Mouse (Mus musculus) heart, embryonic 13.5 days (tissue): Measurements from ENCODE around the gene Usp27x. TPM values are rescaled to one million over a fixed set of nuclear protein-coding genes. Genes with fewer than 3 reads are reported as not detected.

ENCODE experiments used
- ATAC-seq: fragments of 200-750 bp; cut with Nextera tagmentation; 2 replicates; pipeline ENCODE4 v1.8.0; 2017; ENCODE audit warnings: moderate TSS enrichment; ENCODE audit not compliant: insufficient number of reproducible peaks, low FRiP score, low TSS enrichment; ENCODE audit errors: extremely low read depth
- H3K27ac ChIP-seq: fragments of 300-500 bp; sonication (generic); replicated peaks from 2 replicates; pipeline ENCODE4 v1.5.1; 2015; ENCODE audit warnings: moderate library complexity, mild to moderate bottlenecking, inconsistent platforms
- H3K27me3 ChIP-seq: fragments of 300-500 bp; sonication (generic); replicated peaks from 2 replicates; pipeline ENCODE4 v1.6.1; 2015; ENCODE audit warnings: mild to moderate bottlenecking, inconsistent platforms
- H3K36me3 ChIP-seq: fragments of 300-500 bp; sonication (generic); 2 replicates; pipeline ENCODE4 v1.6.1; 2015; ENCODE audit warnings: mild to moderate bottlenecking, inconsistent platforms
- H3K4me1 ChIP-seq: fragments of 300-500 bp; sonication (generic); 2 replicates; pipeline ENCODE4 v1.6.1; 2015; ENCODE audit warnings: inconsistent platforms
- H3K4me2 ChIP-seq: fragments of 300-500 bp; sonication (generic); 2 replicates; pipeline ENCODE4 v1.6.1; 2015; ENCODE audit warnings: inconsistent platforms, mild to moderate bottlenecking, moderate library complexity
- H3K4me3 ChIP-seq: fragments of 300-500 bp; sonication (generic); 2 replicates; pipeline ENCODE4 v1.5.1; 2015; ENCODE audit warnings: moderate library complexity, mild to moderate bottlenecking, inconsistent platforms
- H3K9ac ChIP-seq: fragments of 300-500 bp; sonication (generic); 2 replicates; pipeline ENCODE4 v1.6.1; 2015; ENCODE audit warnings: inconsistent platforms, mild to moderate bottlenecking, moderate library complexity
- H3K9me3 ChIP-seq: fragments of 300-500 bp; sonication (generic); 2 replicates; pipeline ENCODE4 v1.6.1; 2016; ENCODE audit warnings: inconsistent platforms
- WGBS: fragments of 180-500 bp; shearing (Covaris S2); methylation state at CpG from one replicate; pipeline ENCODE4 v1.1.7; 2015; ENCODE audit warnings: mixed read lengths; 5-methylcytosine and 5-hydroxymethylcytosine counted together
- polyA plus RNA-seq: library from polyadenylated mRNA; unstranded; fragments of >200 nt; fragmentation: Nextera tagmentation; extraction: Ambion mirVana; gene quantifications from 2 replicates; pipeline ENCODE4 v1.2.1, GENCODE M21; 2015

The Usp27x gene
- polyA plus RNA-seq: 0.44 and 0.56 TPM in 2 replicates

DNA sequence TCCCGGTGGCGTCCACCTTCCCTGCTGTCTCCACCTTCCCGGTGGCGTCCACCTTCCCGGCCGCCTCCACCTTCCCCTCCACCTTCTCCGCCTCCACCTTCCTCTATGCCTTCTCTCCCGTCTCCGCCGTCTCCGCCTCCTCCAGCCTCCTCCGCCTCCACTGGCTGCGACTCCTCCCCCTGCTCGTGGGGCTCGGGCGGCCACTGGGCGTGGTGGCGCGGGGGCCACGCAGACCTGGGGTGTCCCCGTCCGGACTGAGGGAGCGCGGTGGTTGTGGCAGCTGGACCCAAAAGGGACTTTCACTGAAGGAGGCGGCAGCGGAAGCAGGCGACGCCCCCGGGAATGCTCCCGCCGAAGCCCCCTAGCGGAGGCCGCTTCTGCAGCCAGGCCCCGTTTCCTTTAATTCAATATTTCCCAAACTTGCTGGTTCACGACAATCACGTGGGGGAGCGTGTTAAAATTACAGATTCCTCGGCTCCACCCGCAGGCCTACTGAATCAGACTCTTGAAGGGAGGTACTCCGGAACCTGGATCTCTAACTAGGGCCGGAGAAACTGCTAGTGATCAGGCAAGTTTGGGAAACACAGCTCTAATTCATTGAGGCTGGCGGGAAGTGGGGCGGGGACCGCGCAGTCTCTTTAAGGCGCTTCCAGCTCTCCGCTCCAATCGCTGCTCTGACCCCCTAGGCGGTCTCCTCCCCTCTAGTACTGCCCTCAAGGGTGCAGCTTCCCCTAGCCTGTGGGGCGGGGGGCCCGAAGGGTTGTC lies at the start of gene Usp27x:
Gene Usp27x, minus strand, starts transcription at position 115 of the 765 bp plus-strand sequence.
- H3K9ac ChIP-seq: peak within 1 kb of the TSS; percentile 83
- 14% methylated on average over 39 of the region's 51 CpGs for WGBS
- peaks cover 5% of the 10 kb centered on the region for H3K4me1 ChIP-seq
- peak within 1 kb of the TSS; percentile 85 for H3K27ac ChIP-seq
- ATAC-seq: peak; percentile 80
- no peaks in the 10 kb centered on the region for H3K36me3 ChIP-seq
- H3K4me2 ChIP-seq: peak within 1 kb of the TSS; percentile 82
- H3K4me3 ChIP-seq: peak within 1 kb of the TSS; percentile 65
- no peaks in the 10 kb centered on the region for H3K27me3 ChIP-seq
- no peaks in the 10 kb centered on the region for H3K9me3 ChIP-seq

DNA sequence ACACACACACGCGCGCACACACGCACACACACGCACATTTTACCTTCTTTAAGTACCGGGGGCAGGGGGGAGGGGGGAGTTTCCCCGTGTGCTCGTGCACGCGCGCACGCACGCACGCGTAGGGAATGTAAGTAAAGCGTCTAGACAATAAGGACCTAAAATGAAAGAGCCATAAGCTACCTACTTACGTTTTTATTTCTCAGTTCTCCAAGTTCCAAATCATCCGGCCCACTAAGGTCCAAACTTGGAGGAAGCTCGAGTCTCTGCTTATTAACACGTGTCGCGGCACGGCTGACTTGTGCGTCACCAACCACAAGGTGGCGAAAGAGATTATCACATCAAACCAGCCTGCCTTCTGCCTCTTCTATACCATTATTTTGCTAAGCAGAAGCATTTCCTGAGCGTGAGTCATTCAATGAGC lies 47.1 kb upstream of the Usp27x start:
- no peak for ATAC-seq
- no peak overlapping the region for H3K27ac ChIP-seq
- WGBS: 13% methylated on average over 26 of the region's 26 CpGs

DNA sequence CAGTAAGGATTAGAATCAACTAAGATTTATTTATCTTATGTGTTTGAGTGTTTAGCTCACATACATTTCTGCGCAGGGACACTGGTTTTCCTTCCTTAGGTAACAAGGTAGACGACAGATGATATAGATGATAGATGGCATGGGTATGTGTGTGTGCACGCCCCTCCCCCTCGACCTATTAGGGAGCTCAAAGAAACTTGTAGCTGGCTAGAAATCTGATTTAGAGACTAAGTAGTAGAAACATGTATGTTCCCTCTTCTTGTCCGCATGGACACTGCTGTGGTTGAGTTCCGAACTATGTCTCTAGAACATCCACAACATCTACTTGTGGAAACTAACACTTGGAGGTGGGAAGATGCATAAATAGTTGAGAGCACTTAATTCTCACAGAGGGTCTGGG lies 46.5 kb upstream of the Usp27x start:
- peak overlapping the region; percentile 60 for H3K4me3 ChIP-seq
- WGBS: 54% methylated on average over 6 of the region's 6 CpGs
- H3K4me2 ChIP-seq: peak overlapping the region; percentile 69
- no peaks in the 10 kb centered on the region for H3K9me3 ChIP-seq
- no peak overlapping the region for H3K27ac ChIP-seq
- peak overlapping the region; percentile 80 for H3K9ac ChIP-seq
- 0 out of 2 replicates have a peak, but pooled peaks cover 3% of the 10 kb centered on the region for H3K4me1 ChIP-seq
- ATAC-seq: no peak
- no peaks in the 10 kb centered on the region for H3K36me3 ChIP-seq
- no peaks in the 10 kb centered on the region for H3K27me3 ChIP-seq

More for the DNA sequence above, 47.1 kb upstream of the Usp27x start:
- Histone ChIP-seq H3K9me3 (no peaks in the 10 kb centered on the region), H3K9ac (peak overlapping the region; percentile 80), H3K36me3 (no peaks in the 10 kb centered on the region), H3K4me3 (peak overlapping the region; percentile 60), H3K4me2 (peak overlapping the region; percentile 69), H3K27me3 (no peaks in the 10 kb centered on the region), H3K4me1 (0 out of 2 replicates have a peak, but pooled peaks cover 3% of the 10 kb centered on the region)

DNA sequence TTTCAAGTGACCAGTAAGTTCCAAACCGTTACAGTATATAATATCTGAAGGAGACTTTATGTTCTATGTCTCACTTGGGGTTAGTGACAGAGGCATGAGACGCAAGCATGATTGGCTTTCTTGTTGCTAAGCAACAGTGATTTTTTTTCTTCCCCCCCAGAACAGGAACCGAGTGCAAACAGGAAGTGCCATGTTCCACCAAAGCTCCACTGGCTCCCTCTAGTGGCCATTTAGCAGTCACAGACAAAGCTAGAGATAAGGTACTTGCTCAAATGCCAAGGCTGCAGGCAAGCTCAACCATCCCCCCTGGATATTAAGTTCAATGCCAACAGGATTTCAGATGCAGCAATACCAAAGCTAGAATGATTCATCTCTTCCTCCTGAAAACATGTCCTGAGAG lies 45.4 kb upstream of the Usp27x start:
- ATAC-seq: no peak
- 0 out of 2 replicates have a peak overlapping the region, but pooled peaks have one; percentile 34 for H3K4me2 ChIP-seq

DNA sequence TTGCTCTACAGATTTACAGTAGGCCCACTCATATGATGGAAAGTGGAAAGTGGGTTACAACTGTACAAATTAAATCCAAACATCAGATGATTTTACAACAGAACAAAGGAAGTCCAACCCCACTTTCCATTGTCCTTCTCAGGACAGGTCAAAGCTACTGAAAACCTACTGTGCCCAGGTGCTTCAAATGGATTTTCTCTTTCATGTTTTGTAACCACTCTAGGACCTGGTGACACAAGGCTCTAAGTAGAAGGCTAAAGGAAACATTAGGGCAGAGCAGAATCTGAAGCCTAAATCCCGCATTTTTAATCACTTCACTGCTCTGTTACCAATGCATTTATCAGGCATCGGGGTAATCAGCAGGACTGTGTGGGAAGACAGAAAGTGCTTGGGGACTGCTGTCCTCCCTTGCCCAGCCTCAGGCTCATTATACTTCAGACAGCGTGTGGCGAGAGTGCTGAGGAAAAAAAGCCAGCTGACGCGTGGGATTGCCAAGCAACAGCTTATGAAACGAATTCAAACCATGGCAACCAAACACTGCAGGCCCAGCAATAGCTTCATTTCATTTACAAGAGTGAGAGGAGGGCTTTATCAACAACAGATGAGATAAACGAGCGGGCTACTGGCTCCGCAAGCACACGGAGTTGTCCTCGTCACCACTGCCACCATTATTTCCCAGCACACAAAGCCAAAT lies 40.7 kb upstream of the Usp27x start:
- Histone ChIP-seq H3K27ac (no peak overlapping the region), H3K4me1 (peaks cover 19% of the 10 kb centered on the region), H3K9me3 (no peaks in the 10 kb centered on the region), H3K27me3 (no peaks in the 10 kb centered on the region), H3K36me3 (no peaks in the 10 kb centered on the region), H3K4me3 (no peak overlapping the region), H3K9ac (no peak overlapping the region), H3K4me2 (peak overlapping the region; percentile 49)
- ATAC-seq: no peak
- WGBS: 35% methylated on average over 12 of the region's 12 CpGs

More for the DNA sequence above, 45.4 kb upstream of the Usp27x start:
- no peak overlapping the region for H3K4me3 ChIP-seq
- no peaks in the 10 kb centered on the region for H3K27me3 ChIP-seq
- WGBS: 18% methylated on average over 3 of the region's 3 CpGs
- no peaks in the 10 kb centered on the region for H3K9me3 ChIP-seq
- H3K9ac ChIP-seq: no peak overlapping the region
- H3K27ac ChIP-seq: no peak overlapping the region
- no peaks in the 10 kb centered on the region for H3K36me3 ChIP-seq
- H3K4me1 ChIP-seq: peaks cover 7% of the 10 kb centered on the region

DNA sequence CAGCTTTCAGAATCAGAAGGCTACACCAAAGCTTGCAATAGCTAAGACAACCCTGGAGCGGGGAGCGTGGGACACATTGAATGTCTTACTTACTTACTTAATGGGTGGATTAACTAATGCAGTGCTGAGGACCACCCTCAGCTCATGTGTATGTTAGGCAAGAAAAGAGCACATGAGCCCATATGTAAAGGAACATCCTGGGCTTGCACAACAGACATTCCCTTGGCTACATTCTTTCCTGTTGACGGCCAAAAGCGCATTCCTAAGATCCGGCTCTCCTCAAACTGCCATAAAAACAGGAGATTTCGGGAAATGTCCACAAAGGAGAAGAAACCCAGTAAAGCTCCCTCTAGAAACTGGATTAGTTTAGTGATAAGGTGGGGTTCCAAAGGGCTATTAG lies 39.7 kb upstream of the Usp27x start:
- Histone ChIP-seq H3K27ac (no peak overlapping the region), H3K4me1 (peaks cover 16% of the 10 kb centered on the region), H3K9me3 (no peaks in the 10 kb centered on the region), H3K27me3 (no peaks in the 10 kb centered on the region), H3K4me2 (no peak overlapping the region), H3K36me3 (no peaks in the 10 kb centered on the region), H3K9ac (no peak overlapping the region), H3K4me3 (no peak overlapping the region)
- no peak for ATAC-seq
- WGBS: 48% methylated on average over 6 of the region's 6 CpGs

DNA sequence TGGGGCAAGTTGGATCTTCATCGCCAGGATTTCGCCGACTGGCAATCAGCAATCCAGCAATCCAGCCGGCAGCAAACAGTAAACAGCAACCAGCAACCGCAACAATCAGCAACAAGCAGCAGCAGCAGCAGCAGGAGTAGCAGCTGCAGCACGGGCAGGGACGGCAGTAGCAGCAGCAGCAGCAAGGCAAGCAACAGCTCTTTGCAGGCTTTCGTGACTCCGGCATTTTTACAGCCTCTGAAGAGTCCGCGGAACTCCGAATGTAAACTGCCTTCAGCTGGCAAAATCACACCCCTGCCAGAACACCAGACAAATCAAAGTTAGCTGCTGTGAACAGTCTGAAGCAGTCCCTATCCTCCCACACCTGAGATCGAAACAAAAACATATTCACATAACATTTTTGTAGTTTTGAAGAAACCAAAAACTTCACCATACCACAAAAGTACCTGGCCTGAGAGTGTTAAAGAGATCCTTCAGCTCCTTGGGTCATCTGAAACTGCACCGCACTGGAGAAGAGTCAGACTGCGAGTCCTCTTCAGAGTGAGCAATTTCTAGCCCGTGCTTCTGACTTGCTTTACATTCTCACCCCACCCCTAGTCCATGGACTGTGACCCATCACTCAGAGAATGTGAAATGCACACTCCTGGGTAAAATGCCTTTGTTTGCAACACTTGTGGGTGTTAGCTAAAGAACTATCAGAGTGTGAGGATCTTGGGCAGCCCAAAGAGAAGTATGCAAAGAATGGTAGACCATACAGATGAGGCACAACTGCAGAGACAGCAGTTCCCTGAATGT lies 36.8 kb upstream of the Usp27x start:
- peak overlapping the region; percentile 62 for H3K9ac ChIP-seq
- no peaks in the 10 kb centered on the region for H3K36me3 ChIP-seq
- no peak overlapping the region for H3K27ac ChIP-seq
- peak overlapping the region; percentile 46 for H3K4me2 ChIP-seq
- WGBS: 48% methylated on average over 16 of the region's 16 CpGs
- H3K4me3 ChIP-seq: peak overlapping the region; percentile 25
- no peaks in the 10 kb centered on the region for H3K9me3 ChIP-seq
- no peaks in the 10 kb centered on the region for H3K27me3 ChIP-seq
- peaks cover 16% of the 10 kb centered on the region for H3K4me1 ChIP-seq
- no peak for ATAC-seq

DNA sequence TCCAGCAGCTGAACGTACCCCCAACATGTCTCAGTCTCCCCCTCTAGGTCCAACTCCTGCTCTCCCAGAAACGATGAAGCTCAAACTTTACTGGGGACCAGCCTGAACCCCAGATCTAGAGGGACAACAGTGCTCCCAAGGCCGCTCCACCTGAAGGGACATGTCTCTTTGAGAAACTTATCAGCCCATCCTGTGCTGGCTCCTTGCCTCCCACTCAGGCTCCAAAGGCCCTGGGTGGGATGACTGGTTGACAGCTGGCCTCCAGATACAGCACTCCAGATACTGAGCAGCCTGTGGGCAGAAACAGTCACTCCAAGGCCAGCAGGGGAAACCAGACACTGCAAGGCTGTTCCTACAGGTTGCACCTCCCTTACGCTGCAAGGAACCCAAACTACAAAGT lies 956 bp upstream of the Usp27x start:
- 26% methylated on average over 4 of the region's 4 CpGs for WGBS
- peak overlapping the region; percentile 85 for H3K27ac ChIP-seq
- peak overlapping the region; percentile 82 for H3K4me2 ChIP-seq
- peaks cover 5% of the 10 kb centered on the region for H3K4me1 ChIP-seq
- H3K27me3 ChIP-seq: no peaks in the 10 kb centered on the region
- no peak for ATAC-seq
- peak overlapping the region; percentile 65 for H3K4me3 ChIP-seq
- peak overlapping the region; percentile 83 for H3K9ac ChIP-seq
- H3K9me3 ChIP-seq: no peaks in the 10 kb centered on the region
- H3K36me3 ChIP-seq: no peaks in the 10 kb centered on the region

DNA sequence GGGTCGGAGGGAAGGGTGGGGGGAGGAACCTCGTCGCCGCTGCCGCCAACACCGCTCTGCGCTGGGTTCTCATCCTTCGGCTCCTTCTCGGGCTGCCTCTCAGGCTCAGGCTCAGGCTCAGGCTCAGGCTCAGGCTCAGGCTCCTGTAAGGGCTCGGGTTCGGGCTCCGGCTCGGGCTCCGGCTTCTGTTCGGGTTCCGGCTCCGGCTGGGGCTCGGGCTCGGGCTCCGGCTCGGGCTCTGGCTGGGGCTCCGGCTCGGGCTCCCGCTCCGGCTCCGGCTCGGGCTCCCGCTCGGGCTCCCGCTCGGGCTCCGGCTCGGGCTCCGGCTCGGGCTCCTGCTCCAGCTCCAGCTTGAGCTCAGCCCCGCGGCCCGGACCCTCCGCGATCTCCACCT lies 311 bp downstream of the Usp27x start:
- H3K27me3 ChIP-seq: no peaks in the 10 kb centered on the region
- 9% methylated on average over 27 of the region's 40 CpGs for WGBS
- H3K9me3 ChIP-seq: no peaks in the 10 kb centered on the region
- H3K27ac ChIP-seq: peak overlapping the region; percentile 85
- H3K4me3 ChIP-seq: peak overlapping the region; percentile 65
- peak overlapping the region; percentile 82 for H3K4me2 ChIP-seq
- H3K36me3 ChIP-seq: no peaks in the 10 kb centered on the region
- peak overlapping the region; percentile 83 for H3K9ac ChIP-seq
- ATAC-seq: no peak
- peaks cover 5% of the 10 kb centered on the region for H3K4me1 ChIP-seq

DNA sequence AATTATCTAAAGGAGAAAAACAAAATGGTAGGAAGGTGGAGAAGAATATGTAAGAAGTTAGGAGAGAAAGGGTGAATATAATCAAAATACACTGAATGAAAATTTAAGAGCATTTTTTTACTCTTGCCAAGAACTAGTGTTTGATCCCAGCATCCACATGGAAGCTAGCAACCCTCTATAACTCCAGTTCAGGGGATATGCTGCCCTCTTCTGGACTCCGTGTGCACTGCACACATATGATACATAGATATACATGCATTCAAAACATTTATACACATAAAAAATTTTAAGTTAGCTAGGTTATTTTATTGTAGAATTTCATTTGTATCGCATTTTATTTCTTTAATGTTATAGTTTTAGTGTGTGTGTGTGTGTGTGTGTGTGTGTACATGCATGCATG lies 50.2 kb downstream of the Usp27x start:
- no peak for ATAC-seq
- Histone ChIP-seq H3K27ac (no peak overlapping the region), H3K4me2 (no peak overlapping the region), H3K4me1 (no peaks in the 10 kb centered on the region), H3K36me3 (no peaks in the 10 kb centered on the region), H3K9me3 (no peaks in the 10 kb centered on the region), H3K4me3 (no peak overlapping the region), H3K27me3 (no peaks in the 10 kb centered on the region; the same call in 1 of the 2 replicates), H3K9ac (no peak overlapping the region)
- 41% methylated on average over 2 of the region's 2 CpGs for WGBS

DNA sequence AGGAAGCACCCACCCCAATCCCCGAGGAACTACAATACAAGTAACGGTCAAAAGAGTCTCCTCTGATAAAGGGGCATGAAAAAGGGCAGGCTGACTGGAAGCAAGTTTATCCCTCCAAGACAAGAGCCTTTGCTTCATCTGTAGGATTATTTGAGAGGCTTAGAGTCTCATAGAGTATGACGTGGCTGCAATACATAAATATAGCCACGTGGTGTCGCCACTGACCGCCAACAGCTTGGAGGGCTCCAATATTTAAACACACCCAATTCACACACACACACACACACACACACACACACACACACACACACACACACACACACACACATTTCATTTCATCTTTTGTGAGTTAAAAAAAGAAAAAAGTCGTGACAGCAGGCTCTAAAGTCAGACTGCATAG lies 53.3 kb downstream of the Usp27x start:
- Histone ChIP-seq H3K9ac (no peak overlapping the region), H3K4me3 (no peak overlapping the region), H3K27me3 (no peaks in the 10 kb centered on the region), H3K27ac (no peak overlapping the region), H3K9me3 (no peaks in the 10 kb centered on the region), H3K36me3 (no peaks in the 10 kb centered on the region), H3K4me2 (no peak overlapping the region), H3K4me1 (no peaks in the 10 kb centered on the region)
- ATAC-seq: no peak
- WGBS: 6% methylated on average over 7 of the region's 7 CpGs
